Mouse (Mus musculus) forebrain, embryonic 15.5 days (tissue): Measurements from ENCODE around the gene Olfr1261. TPM values are rescaled to one million over a fixed set of nuclear protein-coding genes. Genes with fewer than 3 reads are reported as not detected.

Source experiments
- ATAC-seq: fragments of 200-750 bp; cut with Nextera tagmentation; replicated peaks from 2 replicates; pipeline ENCODE4 v1.8.0; 2017; ENCODE audit warnings: mild to moderate bottlenecking, moderate TSS enrichment, moderate library complexity
- H3K27ac ChIP-seq: fragments of 300-500 bp; sonication (generic); replicated peaks from 2 replicates; pipeline ENCODE4 v1.5.1; 2015; ENCODE audit warnings: mild to moderate bottlenecking, inconsistent platforms
- H3K27me3 ChIP-seq: fragments of 300-500 bp; sonication (generic); 2 replicates; pipeline ENCODE4 v1.6.1; 2015; ENCODE audit warnings: inconsistent platforms
- H3K36me3 ChIP-seq: fragments of 300-500 bp; sonication (generic); 2 replicates; pipeline ENCODE4 v1.6.1; 2015; ENCODE audit warnings: mild to moderate bottlenecking, inconsistent platforms
- H3K4me1 ChIP-seq: fragments of 300-500 bp; sonication (generic); 2 replicates; pipeline ENCODE4 v1.6.1; 2015; ENCODE audit warnings: inconsistent platforms
- H3K4me2 ChIP-seq: fragments of 300-500 bp; sonication (generic); replicated peaks from 2 replicates; pipeline ENCODE4 v1.6.1; 2015; ENCODE audit warnings: mild to moderate bottlenecking, inconsistent platforms
- H3K4me3 ChIP-seq: fragments of 300-500 bp; sonication (generic); 2 replicates; pipeline ENCODE4 v1.5.1; 2015; ENCODE audit warnings: mild to moderate bottlenecking, inconsistent platforms
- H3K9ac ChIP-seq: fragments of 300-500 bp; sonication (generic); replicated peaks from 2 replicates; pipeline ENCODE4 v1.6.1; 2015; ENCODE audit warnings: mild to moderate bottlenecking, inconsistent platforms
- H3K9me3 ChIP-seq: fragments of 300-500 bp; sonication (generic); 2 replicates; pipeline ENCODE4 v1.6.1; 2016; ENCODE audit warnings: inconsistent platforms
- WGBS: fragments of 180-500 bp; shearing (Covaris S2); methylation state at CpG from one replicate; pipeline ENCODE4 v1.1.7; 2015; ENCODE audit warnings: mixed read lengths; 5-methylcytosine and 5-hydroxymethylcytosine counted together
- polyA plus RNA-seq: library from polyadenylated mRNA; unstranded; fragments of >200 nt; fragmentation: Nextera tagmentation; extraction: Ambion mirVana; gene quantifications from 2 replicates; pipeline ENCODE4 v1.2.1, GENCODE M21; 2015

The Olfr1261 gene
- polyA plus RNA-seq: not detected in 2 replicates

GRCm38 (mm10) chr2:89990921-89991320 lies at the start of gene Olfr1261:
TSS of gene Olfr1261 (plus strand) at chr2:89991221.
- Histone ChIP-seq H3K27me3 (no peaks in the 10 kb centered on the region), H3K4me3 (no peak within 1 kb of the TSS), H3K9ac (no peak within 1 kb of the TSS), H3K4me1 (no peaks in the 10 kb centered on the region), H3K9me3 (no peaks in the 10 kb centered on the region), H3K36me3 (no peaks in the 10 kb centered on the region), H3K4me2 (no peak within 1 kb of the TSS), H3K27ac (no peak within 1 kb of the TSS)
- no peak for ATAC-seq

GRCm38 (mm10) chr2:89948564-89948963 lies 42.5 kb upstream of the Olfr1261 start, which contains the start of gene Olfr1259:
TSS of gene Olfr1259 (minus strand) at chr2:89948664.
- Histone ChIP-seq H3K27me3 (no peaks in the 10 kb centered on the region), H3K27ac (no peak within 1 kb of the TSS), H3K9ac (no peak within 1 kb of the TSS), H3K4me3 (no peak within 1 kb of the TSS), H3K4me2 (no peak within 1 kb of the TSS), H3K36me3 (no peaks in the 10 kb centered on the region), H3K4me1 (no peaks in the 10 kb centered on the region), H3K9me3 (no peaks in the 10 kb centered on the region)
- no peak for ATAC-seq
- WGBS: 88% methylated on average over 5 of the region's 5 CpGs

GRCm38 (mm10) chr2:89974184-89974583 lies 16.8 kb upstream of the Olfr1261 start, which contains the start of gene Olfr1260:
TSS of gene Olfr1260 (plus strand) at chr2:89974340.
- no peaks in the 10 kb centered on the region for H3K27me3 ChIP-seq
- no peak within 1 kb of the TSS for H3K4me3 ChIP-seq
- no peaks in the 10 kb centered on the region for H3K36me3 ChIP-seq
- H3K9ac ChIP-seq: no peak within 1 kb of the TSS
- no peak within 1 kb of the TSS for H3K4me2 ChIP-seq
- H3K27ac ChIP-seq: no peak within 1 kb of the TSS
- WGBS: 61% methylated on average over 2 of the region's 2 CpGs
- H3K4me1 ChIP-seq: no peaks in the 10 kb centered on the region
- no peak for ATAC-seq
- H3K9me3 ChIP-seq: no peaks in the 10 kb centered on the region

- H3K9ac ChIP-seq: no peak overlapping the region
- H3K9me3 ChIP-seq: no peaks in the 10 kb centered on the region
- no peak overlapping the region for H3K4me3 ChIP-seq
- no peaks in the 10 kb centered on the region for H3K27me3 ChIP-seq
- H3K4me2 ChIP-seq: no peak overlapping the region
- H3K36me3 ChIP-seq: no peaks in the 10 kb centered on the region
- H3K27ac ChIP-seq: no peak overlapping the region
- WGBS: 88% methylated on average over 2 of the region's 2 CpGs
- no peak for ATAC-seq
- no peaks in the 10 kb centered on the region for H3K4me1 ChIP-seq
Observed at GRCm38 (mm10) chr2:89977709-89978108, 13.3 kb upstream of the Olfr1261 start.

- Histone ChIP-seq H3K9me3 (no peaks in the 10 kb centered on the region), H3K36me3 (no peaks in the 10 kb centered on the region), H3K9ac (no peak within 1 kb of the TSS), H3K27ac (no peak within 1 kb of the TSS), H3K4me3 (no peak within 1 kb of the TSS), H3K4me1 (no peaks in the 10 kb centered on the region), H3K27me3 (no peaks in the 10 kb centered on the region), H3K4me2 (no peak within 1 kb of the TSS)
- ATAC-seq: no peak
Observed at GRCm38 (mm10) chr2:89999845-90000244, 8.8 kb downstream of the Olfr1261 start, which contains the start of gene Olfr1262. TSS of gene Olfr1262 (plus strand) at chr2:90000145.

- Histone ChIP-seq H3K9me3 (no peaks in the 10 kb centered on the region), H3K27ac (no peak within 1 kb of the TSS), H3K4me3 (no peak within 1 kb of the TSS), H3K4me2 (no peak within 1 kb of the TSS), H3K36me3 (no peaks in the 10 kb centered on the region), H3K9ac (no peak within 1 kb of the TSS), H3K27me3 (no peaks in the 10 kb centered on the region), H3K4me1 (no peaks in the 10 kb centered on the region)
- no peak for ATAC-seq
- WGBS: 85% methylated on average over 2 of the region's 2 CpGs
Observed at GRCm38 (mm10) chr2:90011831-90012230, 20.8 kb downstream of the Olfr1261 start, which contains the start of gene Olfr1263. TSS of gene Olfr1263 (plus strand) at chr2:90012131.

- Histone ChIP-seq H3K9ac (no peak within 1 kb of the TSS), H3K27ac (no peak within 1 kb of the TSS), H3K9me3 (no peaks in the 10 kb centered on the region), H3K4me1 (no peaks in the 10 kb centered on the region), H3K4me3 (no peak within 1 kb of the TSS), H3K27me3 (no peaks in the 10 kb centered on the region), H3K36me3 (no peaks in the 10 kb centered on the region), H3K4me2 (no peak within 1 kb of the TSS)
- no peak for ATAC-seq
- 80% methylated on average over 2 of the region's 2 CpGs for WGBS
Observed at GRCm38 (mm10) chr2:90025477-90025876, 34.5 kb downstream of the Olfr1261 start, which contains the start of gene Olfr1264. TSS of gene Olfr1264 (minus strand) at chr2:90025577.

GRCm38 (mm10) chr2:90035037-90035436 lies 44.0 kb downstream of the Olfr1261 start, which contains the start of gene Olfr1265:
TSS of gene Olfr1265 (plus strand) at chr2:90035337.
- no peaks in the 10 kb centered on the region for H3K4me1 ChIP-seq
- no peaks in the 10 kb centered on the region for H3K36me3 ChIP-seq
- no peak for ATAC-seq
- H3K9ac ChIP-seq: no peak within 1 kb of the TSS
- H3K27ac ChIP-seq: no peak within 1 kb of the TSS
- no peak within 1 kb of the TSS for H3K4me3 ChIP-seq
- no peaks in the 10 kb centered on the region for H3K9me3 ChIP-seq
- no peaks in the 10 kb centered on the region for H3K27me3 ChIP-seq
- no peak within 1 kb of the TSS for H3K4me2 ChIP-seq

Other genes starting within 250 kb of the Olfr1261 start
- not detected in 2 replicates for gene Olfr1253, start 234.1 kb upstream of the Olfr1261 start, polyA plus RNA-seq
- not detected in 2 replicates for gene Olfr1254, start 197.6 kb upstream of the Olfr1261 start, polyA plus RNA-seq
- not detected in 2 replicates for gene Olfr1255, start 179.2 kb upstream of the Olfr1261 start, polyA plus RNA-seq
- gene Olfr1256, start 149.7 kb upstream of the Olfr1261 start, polyA plus RNA-seq: not detected in 2 replicates
- not detected in 2 replicates for gene Olfr48, start 143.0 kb upstream of the Olfr1261 start, polyA plus RNA-seq
- gene Olfr1257, start 112.8 kb upstream of the Olfr1261 start, polyA plus RNA-seq: not detected in 2 replicates
- not detected in 2 replicates for gene Olfr1258, start 63.9 kb upstream of the Olfr1261 start, polyA plus RNA-seq
- gene Olfr1259, start 42.6 kb upstream of the Olfr1261 start, polyA plus RNA-seq: not detected in 2 replicates
- not detected in 2 replicates for gene Olfr1260, start 16.9 kb upstream of the Olfr1261 start, polyA plus RNA-seq
- gene Olfr1262, start 8.9 kb downstream of the Olfr1261 start, polyA plus RNA-seq: not detected in 2 replicates
- not detected in 2 replicates for gene Olfr1263, start 20.9 kb downstream of the Olfr1261 start, polyA plus RNA-seq
- not detected in 2 replicates for gene Olfr1264, start 34.4 kb downstream of the Olfr1261 start, polyA plus RNA-seq
- not detected in 2 replicates for gene Olfr1265, start 44.1 kb downstream of the Olfr1261 start, polyA plus RNA-seq
- not detected in 2 replicates for gene Olfr140, start 72.4 kb downstream of the Olfr1261 start, polyA plus RNA-seq
- gene Olfr1269, start 130.2 kb downstream of the Olfr1261 start, polyA plus RNA-seq: not detected in 2 replicates
- 0.05 TPM in 1 of 2 replicates, not detected in the other for gene Olfr32, start 151.1 kb downstream of the Olfr1261 start, polyA plus RNA-seq
- 0.04 TPM in 1 of 2 replicates, not detected in the other for gene Olfr1270, start 161.9 kb downstream of the Olfr1261 start, polyA plus RNA-seq
- gene Olfr1506, start 233.3 kb downstream of the Olfr1261 start, polyA plus RNA-seq: not detected in 2 replicates